Mouse (Mus musculus) heart, embryonic 14.5 days (tissue): ENCODE measurements around the gene Pdia6. TPM values are rescaled to one million over a fixed set of nuclear protein-coding genes. Genes with fewer than 3 reads are reported as not detected.

Source experiments
- ATAC-seq: fragments of 200-750 bp; cut with Nextera tagmentation; 2 replicates; pipeline ENCODE4 v1.8.0; 2017; ENCODE audit warnings: low read depth, moderate TSS enrichment; ENCODE audit not compliant: insufficient number of reproducible peaks, insufficient read depth, low FRiP score
- H3K27ac ChIP-seq, 2 experiments: fragments of 200-500 bp in 1 of 2; fragments of 300-500 bp in 1 of 2; sonication (generic) in 1 of 2; replicated peaks in 1 of 2; 2 replicates each; pipeline ENCODE4 v1.5.1; 2012 to 2014; ENCODE audit warnings: low read depth in 2 of 2, low read length in 2 of 2, control low read depth in 1 of 2, mild to moderate bottlenecking in 1 of 2, mixed read lengths in 1 of 2; ENCODE audit not compliant: control insufficient read depth in 1 of 2, insufficient read depth in 1 of 2
- H3K27me3 ChIP-seq: fragments of 300-500 bp; sonication (generic); 2 replicates; pipeline ENCODE4 v1.6.1; 2014; ENCODE audit warnings: mild to moderate bottlenecking, low read length, control low read depth; ENCODE audit not compliant: control insufficient read depth, insufficient read depth
- H3K36me3 ChIP-seq: fragments of 300-500 bp; sonication (generic); 2 replicates; pipeline ENCODE4 v1.6.1; 2014; ENCODE audit warnings: mild to moderate bottlenecking, control low read depth, low read length, mixed read lengths; ENCODE audit not compliant: control insufficient read depth, insufficient read depth
- H3K4me1 ChIP-seq, 2 experiments: fragments of 200-500 bp in 1 of 2; fragments of 300-500 bp in 1 of 2; sonication (generic) in 1 of 2; 2 replicates each; pipeline ENCODE4 v1.6.1; 2012 to 2014; ENCODE audit warnings: low read length in 2 of 2, control low read depth in 1 of 2, mixed read lengths in 1 of 2; ENCODE audit not compliant: control insufficient read depth in 2 of 2, insufficient read depth in 2 of 2
- H3K4me2 ChIP-seq: fragments of 300-500 bp; sonication (generic); 2 replicates; pipeline ENCODE4 v1.6.1; 2014; ENCODE audit warnings: mild to moderate bottlenecking, low read length
- H3K4me3 ChIP-seq, 2 experiments: fragments of 200-500 bp in 1 of 2; fragments of 300-500 bp in 1 of 2; sonication (generic) in 1 of 2; 2 replicates each; pipeline ENCODE4 v1.5.1; 2012 to 2014; ENCODE audit warnings: low read length in 2 of 2, mild to moderate bottlenecking in 2 of 2, control low read depth in 1 of 2, low read depth in 1 of 2, moderate library complexity in 1 of 2; ENCODE audit not compliant: control insufficient read depth in 1 of 2, insufficient read depth in 1 of 2
- H3K9ac ChIP-seq: fragments of 300-500 bp; sonication (generic); 2 replicates; pipeline ENCODE4 v1.6.1; 2014; ENCODE audit warnings: mild to moderate bottlenecking, low read length
- H3K9me3 ChIP-seq: fragments of 300-500 bp; sonication (generic); 2 replicates; pipeline ENCODE4 v1.6.1; 2016; ENCODE audit warnings: low read length, control low read depth; ENCODE audit not compliant: control insufficient read depth
- WGBS: fragments of 180-500 bp; shearing (Covaris S2); extraction: QIAGEN DNeasy Blood & Tissue Kit; methylation state at CpG from one replicate; pipeline ENCODE4 v1.1.7; 2014; 5-methylcytosine and 5-hydroxymethylcytosine counted together
- polyA plus RNA-seq: library from polyadenylated mRNA; unstranded; fragments of >200 nt; fragmentation: Nextera tagmentation; extraction: Ambion mirVana; gene quantifications from 2 replicates; pipeline ENCODE4 v1.2.1, GENCODE M21; 2014

Pdia6 gene
- polyA plus RNA-seq: 316 and 321 TPM in 2 replicates

- 2% methylated on average over 47 of the region's 48 CpGs for WGBS
- H3K9ac ChIP-seq: peak within 1 kb of the TSS; percentile 93
Measured at GRCm38 (mm10) chr12:17265971-17266672, at the start of gene Pdia6. Gene Pdia6 (plus strand): TSS chr12:17266545.

GRCm38 (mm10) chr12:17218390-17218789 lies 48.0 kb upstream of the Pdia6 start:
- WGBS: 60% methylated on average over 8 of the region's 8 CpGs
- Histone ChIP-seq H3K9me3 (no peaks in the 10 kb centered on the region), H3K4me2 (no peak overlapping the region), H3K9ac (no peak overlapping the region), H3K27me3 (no peaks in the 10 kb centered on the region), H3K36me3 (no peaks in the 10 kb centered on the region), H3K4me1 (no peaks in the 10 kb centered on the region), H3K4me3 (no peak overlapping the region), H3K27ac (no peak overlapping the region)
- ATAC-seq: no peak

More at GRCm38 (mm10) chr12:17265971-17266672, at the start of gene Pdia6:
- peaks cover 3 to 19% of the 10 kb centered on the region in 2 experiments; a peak in 3 of 4 replicates for H3K4me1 ChIP-seq
- peak; percentile 98 for ATAC-seq
- H3K9me3 ChIP-seq: no peaks in the 10 kb centered on the region
- H3K4me3 ChIP-seq: peak within 1 kb of the TSS; percentile 86 to 95
- H3K4me2 ChIP-seq: peak within 1 kb of the TSS; percentile 76
- no peaks in the 10 kb centered on the region for H3K27me3 ChIP-seq
- H3K36me3 ChIP-seq: peaks cover 27% of the 10 kb centered on the region
- H3K27ac ChIP-seq: peak within 1 kb of the TSS; percentile 59 to 72

GRCm38 (mm10) chr12:17219107-17219506 lies 47.2 kb upstream of the Pdia6 start:
- WGBS: 72% methylated on average over 4 of the region's 4 CpGs
- Histone ChIP-seq H3K27ac (no peak overlapping the region), H3K4me2 (no peak overlapping the region), H3K9ac (no peak overlapping the region), H3K9me3 (no peaks in the 10 kb centered on the region), H3K4me1 (no peaks in the 10 kb centered on the region), H3K27me3 (no peaks in the 10 kb centered on the region), H3K36me3 (no peaks in the 10 kb centered on the region), H3K4me3 (no peak overlapping the region)
- no peak for ATAC-seq

- WGBS: 56% methylated on average over 5 of the region's 5 CpGs
- Histone ChIP-seq H3K9ac (no peak overlapping the region), H3K27me3 (no peaks in the 10 kb centered on the region), H3K4me1 (0 out of 4 replicates have a peak, but pooled peaks cover 0 to 2% of the 10 kb centered on the region in 2 experiments), H3K27ac (no peak overlapping the region), H3K36me3 (no peaks in the 10 kb centered on the region), H3K4me3 (no peak overlapping the region), H3K4me2 (no peak overlapping the region), H3K9me3 (no peaks in the 10 kb centered on the region)
- ATAC-seq: no peak
Measured at GRCm38 (mm10) chr12:17220631-17221030, 45.7 kb upstream of the Pdia6 start.

GRCm38 (mm10) chr12:17221891-17222428 lies 44.4 kb upstream of the Pdia6 start:
- Histone ChIP-seq H3K27me3 (no peaks in the 10 kb centered on the region), H3K9me3 (no peaks in the 10 kb centered on the region), H3K27ac (no peak overlapping the region), H3K9ac (no peak overlapping the region), H3K36me3 (no peaks in the 10 kb centered on the region), H3K4me2 (no peak overlapping the region), H3K4me1 (0 out of 4 replicates have a peak, but pooled peaks cover 0 to 2% of the 10 kb centered on the region in 2 experiments), H3K4me3 (no peak overlapping the region)
- no peak for ATAC-seq
- 40% methylated on average over 5 of the region's 5 CpGs for WGBS

GRCm38 (mm10) chr12:17223050-17223449 lies 43.3 kb upstream of the Pdia6 start:
- Histone ChIP-seq H3K27me3 (no peaks in the 10 kb centered on the region), H3K4me2 (no peak overlapping the region), H3K9me3 (no peaks in the 10 kb centered on the region), H3K4me1 (0 out of 4 replicates have a peak, but pooled peaks cover 0 to 2% of the 10 kb centered on the region in 2 experiments), H3K27ac (no peak overlapping the region), H3K36me3 (no peaks in the 10 kb centered on the region), H3K9ac (no peak overlapping the region), H3K4me3 (no peak overlapping the region)
- no peak for ATAC-seq
- WGBS: 71% methylated on average over 3 of the region's 3 CpGs

- H3K36me3 ChIP-seq: no peaks in the 10 kb centered on the region
- H3K4me3 ChIP-seq: no peak overlapping the region
- no peak overlapping the region for H3K4me2 ChIP-seq
- no peak overlapping the region for H3K9ac ChIP-seq
- no peak for ATAC-seq
- H3K27ac ChIP-seq: no peak overlapping the region
- H3K4me1 ChIP-seq: 0 out of 4 replicates have a peak, but pooled peaks cover 0 to 2% of the 10 kb centered on the region in 2 experiments
- H3K9me3 ChIP-seq: no peaks in the 10 kb centered on the region
- 55% methylated on average over 5 of the region's 5 CpGs for WGBS
- no peaks in the 10 kb centered on the region for H3K27me3 ChIP-seq
Measured at GRCm38 (mm10) chr12:17225012-17225411, 41.3 kb upstream of the Pdia6 start.
